Mouse (Mus musculus): ENCODE measurements at regions not wholly inside any gene's neighbourhood (a gene's known extent, or its start where the extent isn't known, plus 50 kb on each side); places are given as distances from the start of the nearest gene placed in this dataset.

DNA sequence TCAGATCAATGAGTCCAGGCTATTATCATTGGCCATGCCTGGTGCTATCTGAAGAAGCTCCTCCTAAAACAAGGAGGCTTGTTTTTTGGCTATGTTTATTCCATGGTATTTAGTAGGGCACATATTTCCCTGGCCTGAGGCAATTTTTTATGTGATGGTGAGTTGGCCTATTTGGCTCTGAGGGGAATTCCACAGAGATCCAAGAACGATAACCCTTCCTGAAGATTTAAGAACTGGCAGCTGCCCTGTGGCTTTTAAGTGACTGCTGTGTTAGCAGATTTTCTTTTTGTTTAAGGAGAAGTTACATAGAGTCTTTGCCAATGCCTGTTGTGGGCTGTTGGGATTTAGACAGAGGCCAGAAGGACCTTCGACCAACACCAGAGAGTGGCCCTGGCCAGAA, 74.9 kb upstream of the Tmem106b start:
- no peak for TF ChIP-seq CTCF (IDR thresholded peaks at IDR 0.05; ENCODE audit: low read depth)
- no peak for TF ChIP-seq EP300 (optimal IDR thresholded peaks at IDR 0.05)
